Mouse (Mus musculus): ENCODE results near the gene Actn1.
A peak's percentile ranks its signal among the peaks of the same experiment; 100 is the strongest.

Gene Actn1

GRCm38 (mm10) chr12:80227835-80228234 lies 32.3 kb downstream of the Actn1 start:
- no peak for DNase-seq (ENCODE audit: low spot score in 2 of 2)

GRCm38 (mm10) chr12:80226101-80226500 lies 34.1 kb downstream of the Actn1 start:
- no peak for DNase-seq (ENCODE audit: low spot score in 2 of 2)

DNA sequence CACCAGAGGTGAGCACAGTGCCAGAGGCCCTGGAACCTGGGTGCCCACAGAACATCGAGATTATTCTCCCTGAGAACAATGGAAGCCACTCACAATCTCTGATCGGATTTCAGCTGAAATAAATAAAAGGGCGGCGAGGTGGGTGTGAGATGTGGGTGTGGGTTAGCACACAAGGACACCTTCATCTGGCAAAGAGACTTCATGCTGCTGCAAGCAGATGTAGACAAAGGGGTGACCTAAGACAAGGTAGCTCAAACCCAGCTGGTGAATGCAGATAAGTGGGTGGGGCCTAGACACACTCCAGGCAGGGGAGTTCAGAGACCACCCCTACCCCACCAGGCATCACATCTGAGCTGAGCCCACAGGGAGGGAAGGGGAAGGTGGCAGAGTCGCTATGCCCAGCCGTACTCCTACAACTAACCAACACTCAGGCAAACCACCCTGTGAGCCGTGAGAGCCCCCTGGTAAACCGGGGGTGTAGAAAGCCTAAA lies 35.9 kb downstream of the Actn1 start:
- no peak for DNase-seq (ENCODE audit: low spot score in 2 of 2)

- DNase-seq (ENCODE audit: low spot score in 2 of 2) = no peak
These were observed 36.7 kb downstream of the Actn1 start for GRCm38 (mm10) chr12:80223511-80223910.

- no peak for DNase-seq (ENCODE audit: low spot score in 2 of 2)
These were observed 37.7 kb downstream of the Actn1 start for GRCm38 (mm10) chr12:80222473-80222872.

GRCm38 (mm10) chr12:80220260-80221038 lies 39.7 kb downstream of the Actn1 start:
- no peak for DNase-seq (ENCODE audit: low spot score in 2 of 2)

GRCm38 (mm10) chr12:80218784-80219183 lies 41.4 kb downstream of the Actn1 start:
- no peak for DNase-seq (ENCODE audit: low spot score in 2 of 2)

DNA sequence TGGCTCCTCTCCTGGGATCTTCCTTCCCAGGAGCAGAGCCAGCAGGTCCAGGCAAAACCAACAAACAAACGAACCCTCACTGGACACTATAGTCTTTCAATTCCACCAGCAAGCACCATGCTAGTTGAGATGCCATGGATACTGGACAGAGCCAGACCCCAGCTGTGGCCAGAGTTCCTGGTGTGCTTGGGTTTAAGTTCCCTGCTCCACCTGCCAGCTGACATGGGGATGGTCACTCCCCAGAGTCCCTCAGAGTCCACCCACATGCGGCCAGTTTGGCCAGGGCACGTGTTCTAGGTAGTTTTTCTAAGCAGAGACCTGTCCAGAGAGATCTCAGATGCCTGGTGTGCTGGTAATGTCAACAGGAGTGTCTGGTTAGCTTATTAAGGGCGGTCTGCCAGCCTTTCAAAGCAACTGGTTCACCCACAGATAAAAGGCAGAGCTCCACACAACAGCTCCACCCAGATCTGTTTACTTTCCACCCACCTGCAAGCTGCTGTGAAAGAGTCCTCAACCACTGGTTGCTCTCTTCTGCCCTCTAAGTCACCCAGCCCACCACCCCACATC lies 42.0 kb downstream of the Actn1 start:
- DNase-seq (ENCODE audit: low spot score in 2 of 2) = no peak

- no peak for DNase-seq (ENCODE audit: low spot score in 2 of 2)
These were observed 43.1 kb downstream of the Actn1 start for GRCm38 (mm10) chr12:80217049-80217448.

GRCm38 (mm10) chr12:80216258-80216881 lies 43.8 kb downstream of the Actn1 start:
- DNase-seq (ENCODE audit: low spot score in 2 of 2) = no peak

DNA sequence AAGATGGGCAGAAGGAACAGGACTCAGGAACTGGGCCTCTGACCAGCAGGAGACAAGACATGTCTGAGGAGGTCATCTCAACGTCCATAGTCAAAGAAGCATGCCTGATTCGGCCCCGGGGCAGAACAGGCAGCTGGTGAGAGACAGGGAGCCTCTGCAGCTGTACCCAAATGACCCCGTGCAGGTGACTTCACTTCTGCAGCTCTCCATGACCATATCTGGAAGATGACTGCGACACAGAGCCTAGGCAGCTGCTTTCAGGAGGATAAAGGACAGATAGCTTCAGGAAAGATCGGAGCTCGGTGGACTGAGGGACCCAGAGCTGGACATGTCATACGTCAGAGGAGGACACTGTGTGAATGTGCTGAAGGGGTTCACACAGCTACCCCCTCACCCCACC lies 46.4 kb downstream of the Actn1 start:
- no peak for DNase-seq (ENCODE audit: low spot score in 2 of 2)

GRCm38 (mm10) chr12:80213263-80213662 lies 46.9 kb downstream of the Actn1 start:
- no peak for DNase-seq (ENCODE audit: low spot score in 2 of 2)

GRCm38 (mm10) chr12:80210791-80211612 lies 49.2 kb downstream of the Actn1 start:
- DNase-seq (ENCODE audit: low spot score in 2 of 2) = peak in 1 of 2 experiments; percentile 9

GRCm38 (mm10) chr12:80209914-80210313 lies 50.3 kb downstream of the Actn1 start:
- no peak for DNase-seq (ENCODE audit: low spot score in 2 of 2)

- DNase-seq (ENCODE audit: low spot score in 2 of 2) = peak in 1 of 2 experiments; percentile 33
These were observed 51.9 kb downstream of the Actn1 start for GRCm38 (mm10) chr12:80208126-80208820.

DNA sequence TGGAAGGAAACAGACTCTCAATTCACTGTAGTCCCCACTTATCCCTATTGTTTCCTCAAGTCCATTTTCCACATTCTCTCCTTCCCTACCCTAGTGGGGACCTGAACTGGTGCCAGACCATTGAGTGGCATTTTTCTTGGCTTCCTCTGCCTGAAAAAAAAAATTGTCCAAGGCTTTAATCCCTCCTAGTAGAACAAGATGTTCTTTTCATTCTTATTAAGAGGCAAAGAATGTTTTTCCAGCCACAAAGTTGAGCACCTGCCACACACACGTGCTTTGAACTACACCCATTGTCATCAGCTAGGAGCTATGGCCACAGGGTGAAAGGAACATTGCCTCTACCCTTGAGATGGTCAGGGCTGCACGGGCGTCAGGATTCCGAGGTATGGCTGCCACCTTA lies 56.9 kb downstream of the Actn1 start:
- no peak for DNase-seq (ENCODE audit: low spot score in 2 of 2)

- DNase-seq (ENCODE audit: low spot score in 2 of 2) = no peak
These were observed 60.4 kb downstream of the Actn1 start for GRCm38 (mm10) chr12:80199738-80200137.

DNA sequence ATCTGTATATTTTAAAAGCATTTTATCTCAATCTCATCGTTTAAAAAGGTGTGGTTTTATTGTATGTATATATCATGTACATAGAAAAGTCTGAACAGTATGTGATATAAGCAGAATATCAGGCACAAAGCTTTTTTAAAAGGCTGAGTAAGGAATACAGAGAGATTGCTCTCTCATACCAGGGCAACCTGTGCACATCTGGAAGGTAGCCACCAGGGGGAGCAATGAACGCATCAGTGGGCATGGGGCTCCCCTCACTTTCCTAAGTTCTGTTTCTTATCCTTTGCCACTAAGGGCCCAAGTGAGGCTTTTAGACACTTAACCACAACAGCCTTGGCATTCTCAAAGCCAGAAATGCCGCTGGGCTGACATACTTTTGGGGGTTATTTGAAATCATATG lies 61.7 kb downstream of the Actn1 start:
- peak; percentile 44 to 60 for DNase-seq (ENCODE audit: low spot score in 2 of 2)

DNA sequence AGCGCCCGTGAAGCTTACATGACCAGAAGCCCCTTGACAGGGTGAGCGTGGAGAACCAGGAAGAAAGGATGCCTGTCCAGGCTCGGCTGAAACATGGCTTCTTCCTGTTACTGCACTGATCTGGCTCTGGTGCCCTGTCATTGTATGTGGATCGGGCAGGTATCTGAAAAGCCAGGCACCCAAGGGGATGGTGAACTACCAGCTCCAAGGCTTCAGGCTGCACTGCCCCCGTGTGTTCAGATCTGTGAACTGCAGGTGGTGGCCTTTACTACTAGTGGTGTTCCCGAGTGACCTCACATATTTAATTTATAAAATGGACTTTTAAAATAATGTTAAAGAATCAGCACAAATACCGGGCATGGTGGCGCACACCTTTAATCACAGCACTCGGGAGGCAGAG lies 62.8 kb downstream of the Actn1 start:
- peak; percentile 23 to 55 for DNase-seq (ENCODE audit: low spot score in 2 of 2)

GRCm38 (mm10) chr12:80191806-80192205 lies 68.4 kb downstream of the Actn1 start:
- no peak for DNase-seq (ENCODE audit: low spot score in 2 of 2)

- no peak for DNase-seq (ENCODE audit: low spot score in 2 of 2)
These were observed 68.8 kb downstream of the Actn1 start for GRCm38 (mm10) chr12:80191371-80191770.

Data from natural killer cell, adult 2 months (primary cell).